Mouse (Mus musculus) liver, embryonic 14.5 days (tissue): ENCODE data around the gene Sh3bp4.

Experiments
- CTCF ChIP-seq: IDR thresholded peaks from 2 replicates; pipeline ENCODE4 v1.5.1; 2016; ENCODE audit warnings: antibody characterized with exemption, low read depth, control low read depth
- EP300 ChIP-seq: IDR thresholded peaks from 2 replicates; pipeline ENCODE4 v1.6.1; 2016; ENCODE audit warnings: antibody characterized with exemption, low read depth

DNA sequence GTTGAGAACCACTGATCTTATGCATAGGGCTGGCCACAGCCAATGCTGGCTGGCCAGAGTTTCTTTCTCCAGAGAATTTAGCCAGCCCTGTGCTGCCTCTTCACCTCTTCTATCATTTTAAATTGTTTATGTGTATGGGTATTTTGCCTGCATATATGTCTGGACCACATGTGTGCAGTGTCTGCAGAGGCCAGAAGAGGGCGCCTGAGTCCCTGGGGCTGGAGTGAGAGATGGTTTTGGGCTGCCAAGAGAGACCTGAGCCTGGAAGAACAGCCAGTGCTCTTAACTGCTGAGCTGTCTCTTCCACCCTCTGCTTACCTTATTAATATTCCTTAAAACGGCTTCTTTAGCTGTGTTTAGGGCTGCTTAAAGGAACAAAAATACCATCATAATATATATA lies 105.1 kb downstream of the Sh3bp4 start:
- TF ChIP-seq CTCF (peak; percentile 48), EP300 (no peak)
